Mouse (Mus musculus) liver, adult 2 months (tissue): ENCODE data around the gene Sod2.

Experiments
- CTCF ChIP-seq: fragments of 200-500 bp; IDR thresholded peaks from 2 replicates; pipeline ENCODE4 v1.5.1; 2011; ENCODE audit warnings: low read depth, low read length, control low read depth
- POLR2A ChIP-seq: fragments of 200-500 bp; IDR thresholded peaks from 2 replicates; pipeline ENCODE4 v1.6.1; 2011; ENCODE audit warnings: low read length, control low read depth; ENCODE audit not compliant: insufficient read depth; ENCODE audit errors: extremely low read depth

DNA sequence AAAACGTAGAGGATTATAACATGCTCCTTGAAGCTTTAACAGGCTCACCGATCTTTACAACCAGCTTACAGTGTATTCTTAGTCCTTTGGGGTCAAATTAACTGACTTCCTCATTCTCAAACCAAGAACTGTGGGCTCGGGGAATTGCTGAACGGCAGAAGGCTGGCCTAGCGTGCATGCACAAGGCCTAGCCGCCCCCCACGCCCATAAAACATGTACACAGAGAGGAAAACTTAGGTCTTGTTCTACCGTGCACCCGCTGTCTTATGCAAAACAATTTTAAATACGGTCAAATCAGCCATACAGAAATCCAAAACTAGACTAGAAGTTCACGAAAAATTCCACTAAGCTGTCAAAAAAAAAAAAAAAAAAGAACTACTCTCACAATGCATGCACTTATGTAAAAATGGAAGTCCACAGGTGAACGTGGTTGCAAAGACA, 15.4 kb upstream of the Sod2 start:
- TF ChIP-seq POLR2A: no peak
- no peak for TF ChIP-seq CTCF
